Mouse (Mus musculus) c-Kit-negative CD71-positive TER-119-positive erythroid progenitor cells, embryonic 14.5 days (primary cell): ENCODE measurements around the gene Sfxn5.

Experiments used
- DNase-seq: peaks from one replicate; pipeline ENCODE4 v3.0.0-alpha.2; 2013; ENCODE audit warnings: low read depth, low spot score

Gene Sfxn5

DNA sequence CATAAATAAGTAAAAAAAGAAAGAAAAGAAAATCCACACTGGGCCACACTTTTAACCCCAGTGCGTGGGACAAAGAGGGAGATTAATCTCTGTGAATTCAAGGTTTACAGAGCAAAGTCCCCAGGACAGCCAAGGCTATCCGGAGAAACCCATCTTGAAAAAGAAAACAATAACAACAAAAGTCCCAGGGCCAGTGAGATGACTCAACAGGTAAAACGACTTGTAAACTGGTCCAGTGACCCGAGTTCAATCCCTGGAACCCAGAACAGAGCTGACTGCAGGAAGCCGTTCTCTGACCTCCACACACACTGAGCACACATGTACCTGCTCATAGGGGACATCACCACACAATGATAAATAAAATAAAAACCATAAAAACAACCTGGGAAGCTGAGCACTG, 31.2 kb upstream of the Sfxn5 start:
- DNase-seq, result no peak

- no peak for DNase-seq
These were observed 30.7 kb upstream of the Sfxn5 start for GRCm38 (mm10) chr6:85363906-85364260.

GRCm38 (mm10) chr6:85363231-85363905, 30.1 kb upstream of the Sfxn5 start:
- no peak for DNase-seq

DNA sequence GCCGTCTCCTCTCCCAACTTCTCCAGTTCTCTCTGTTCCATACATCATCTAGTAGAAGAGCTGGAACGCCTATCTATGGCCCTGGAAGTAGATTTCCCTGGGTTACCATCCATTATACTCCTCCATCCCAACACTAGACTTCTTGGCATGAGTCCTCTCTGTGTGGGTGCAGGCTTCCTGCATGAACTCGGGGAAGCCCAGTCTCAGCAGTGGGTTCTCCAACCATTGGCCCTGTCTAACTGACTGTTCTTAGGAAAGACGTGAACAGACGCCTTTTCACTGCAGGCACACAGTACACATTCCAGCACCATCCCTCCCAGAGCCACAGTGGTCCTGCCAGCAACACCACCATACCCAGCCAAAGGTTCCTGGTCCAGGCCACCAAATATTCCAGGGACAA, 29.4 kb upstream of the Sfxn5 start:
- no peak for DNase-seq

DNA sequence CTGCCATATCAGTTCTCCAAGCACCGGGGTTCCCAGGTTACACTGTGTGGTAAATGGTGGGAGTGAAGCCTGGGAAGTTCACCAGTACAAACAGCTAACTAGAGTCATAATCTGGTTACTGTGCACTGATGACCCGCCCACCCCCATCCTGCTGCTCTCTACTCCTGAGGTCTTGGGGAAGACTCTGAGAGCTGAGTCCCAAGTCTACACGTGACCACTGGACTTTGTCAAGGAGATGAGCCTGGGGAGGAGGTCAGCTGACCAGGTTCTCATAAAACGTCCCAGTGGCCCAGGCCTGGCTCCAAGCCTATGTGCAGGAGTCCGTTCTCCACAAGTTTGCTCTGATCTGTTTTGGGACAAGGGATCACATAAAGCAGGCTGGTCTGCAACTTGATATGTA, 27.1 kb upstream of the Sfxn5 start:
- no peak for DNase-seq

DNA sequence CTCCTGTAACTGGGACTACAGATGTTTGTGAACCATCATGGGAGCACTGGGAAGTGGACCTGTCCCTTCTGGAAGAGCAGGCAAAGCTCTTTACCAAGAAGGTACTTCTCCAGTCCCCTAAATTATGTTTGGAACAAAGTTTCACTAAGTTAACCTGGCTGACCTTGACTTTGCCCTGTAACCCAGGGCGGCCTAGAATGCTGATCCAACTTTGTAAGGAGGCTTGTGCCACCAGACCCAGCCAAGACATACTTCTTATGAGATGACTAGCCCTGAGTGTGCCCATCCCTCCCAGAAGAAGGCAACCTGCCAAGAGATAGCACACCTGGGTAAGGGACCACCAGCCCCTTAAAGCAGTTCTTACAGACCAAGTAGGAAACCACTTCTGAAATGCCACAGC, 25.7 kb upstream of the Sfxn5 start:
- DNase-seq, result no peak

DNA sequence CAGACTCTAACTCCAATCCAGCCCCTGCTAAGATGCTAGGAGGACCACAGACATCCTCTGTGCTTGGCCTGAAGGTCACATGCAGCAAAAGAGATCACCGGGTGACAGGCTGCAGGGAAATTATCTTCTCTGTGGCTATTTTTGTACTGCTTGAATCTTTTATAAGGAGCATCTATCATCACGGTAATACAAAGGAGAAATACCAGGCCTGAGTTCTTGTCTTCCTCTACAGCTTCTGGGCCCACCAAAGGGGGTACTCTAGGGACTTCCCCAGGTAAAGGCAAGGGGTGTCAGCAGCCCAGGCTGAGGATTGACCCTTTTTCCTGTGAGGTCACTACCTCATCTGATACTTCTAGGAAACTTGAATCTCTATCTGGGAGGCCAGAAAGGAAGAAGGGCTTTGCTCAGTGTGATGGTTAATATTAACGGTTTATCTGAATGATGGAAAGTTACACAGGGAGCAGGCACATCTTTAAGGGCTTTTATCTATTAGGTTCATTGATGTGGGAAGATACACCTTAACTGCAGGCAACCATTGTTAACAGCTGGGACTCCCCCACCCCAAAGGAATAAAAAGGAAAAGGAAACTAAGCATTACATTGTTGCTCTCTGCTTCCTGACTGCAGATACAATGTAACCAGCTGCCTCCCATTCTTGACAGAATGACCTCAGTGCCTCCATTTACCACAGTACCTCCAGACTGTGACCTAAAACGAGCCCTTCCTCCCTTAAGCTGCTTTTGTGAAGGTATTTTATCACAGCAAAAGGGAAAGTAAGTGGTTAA, 23.7 kb upstream of the Sfxn5 start:
- DNase-seq, result no peak

GRCm38 (mm10) chr6:85355753-85356152, 22.5 kb upstream of the Sfxn5 start:
- DNase-seq, result no peak

GRCm38 (mm10) chr6:85354709-85355108, 21.5 kb upstream of the Sfxn5 start:
- DNase-seq, result no peak

DNA sequence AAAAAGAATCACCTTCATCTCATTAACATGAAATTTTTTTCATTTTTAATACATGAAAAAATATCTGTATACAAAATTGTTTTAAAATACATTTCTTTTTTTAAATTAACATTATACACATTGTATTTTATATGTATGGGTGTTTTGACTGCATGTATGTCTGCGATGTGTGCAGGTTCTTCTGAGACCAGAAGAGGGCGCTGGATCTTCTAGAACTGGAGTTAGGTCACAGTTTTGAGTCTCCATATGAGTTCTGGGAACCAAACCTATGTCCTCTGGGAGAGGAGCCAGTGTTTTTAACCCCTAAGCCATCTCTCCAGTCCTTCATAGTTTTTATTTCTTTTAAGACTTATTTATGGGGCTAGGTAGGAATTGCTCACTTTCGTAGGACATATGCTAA, 20.5 kb upstream of the Sfxn5 start:
- DNase-seq, result no peak

- DNase-seq, result no peak
These were observed 16.9 kb upstream of the Sfxn5 start for GRCm38 (mm10) chr6:85350157-85350556.

GRCm38 (mm10) chr6:85349246-85349645, 16.0 kb upstream of the Sfxn5 start:
- DNase-seq, result no peak

DNA sequence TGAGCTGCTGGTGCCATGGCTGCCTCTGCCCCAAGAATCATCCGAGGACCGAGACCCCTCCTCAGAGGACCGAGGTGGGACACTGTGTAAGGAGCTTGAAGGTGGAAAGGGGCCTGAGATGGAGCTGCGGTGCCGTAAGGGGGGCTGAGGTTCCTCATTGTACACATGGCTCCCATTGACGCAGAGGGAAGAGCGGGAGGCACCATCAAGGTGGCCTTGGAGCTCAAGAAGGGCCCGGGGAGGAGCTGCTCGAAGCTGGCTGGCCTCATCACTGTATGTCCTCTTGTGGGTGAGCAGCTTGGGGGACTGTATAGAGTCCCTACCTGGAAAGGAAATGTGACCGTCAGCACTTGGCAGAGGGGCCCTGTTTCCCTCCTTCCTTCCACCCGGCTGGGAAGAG, 14.9 kb upstream of the Sfxn5 start:
- DNase-seq, result no peak

- DNase-seq, result peak; percentile 52
These were observed 12.9 kb upstream of the Sfxn5 start for GRCm38 (mm10) chr6:85346028-85346634.

- no peak for DNase-seq
These were observed 11.7 kb upstream of the Sfxn5 start for GRCm38 (mm10) chr6:85344929-85345328.

DNA sequence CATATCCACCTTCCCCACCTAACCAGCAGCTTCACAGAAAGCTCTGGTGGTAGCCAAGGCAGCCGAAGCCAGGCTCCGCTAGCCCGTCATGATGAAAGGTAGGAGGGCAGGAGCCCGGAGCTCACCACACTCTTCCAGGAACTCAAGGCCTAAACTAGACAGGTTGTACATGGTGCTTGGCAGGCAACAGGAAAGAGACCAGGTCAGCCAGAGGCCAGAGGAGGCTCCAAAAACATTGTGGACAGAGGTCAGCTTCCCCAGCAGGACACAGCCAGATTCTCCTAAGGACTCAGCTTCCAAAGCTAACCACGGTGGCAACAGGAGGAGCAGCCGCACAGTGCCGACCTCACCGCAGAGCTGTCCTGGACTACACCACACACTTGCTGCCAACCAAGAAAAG, 9.8 kb upstream of the Sfxn5 start:
- no peak for DNase-seq

DNA sequence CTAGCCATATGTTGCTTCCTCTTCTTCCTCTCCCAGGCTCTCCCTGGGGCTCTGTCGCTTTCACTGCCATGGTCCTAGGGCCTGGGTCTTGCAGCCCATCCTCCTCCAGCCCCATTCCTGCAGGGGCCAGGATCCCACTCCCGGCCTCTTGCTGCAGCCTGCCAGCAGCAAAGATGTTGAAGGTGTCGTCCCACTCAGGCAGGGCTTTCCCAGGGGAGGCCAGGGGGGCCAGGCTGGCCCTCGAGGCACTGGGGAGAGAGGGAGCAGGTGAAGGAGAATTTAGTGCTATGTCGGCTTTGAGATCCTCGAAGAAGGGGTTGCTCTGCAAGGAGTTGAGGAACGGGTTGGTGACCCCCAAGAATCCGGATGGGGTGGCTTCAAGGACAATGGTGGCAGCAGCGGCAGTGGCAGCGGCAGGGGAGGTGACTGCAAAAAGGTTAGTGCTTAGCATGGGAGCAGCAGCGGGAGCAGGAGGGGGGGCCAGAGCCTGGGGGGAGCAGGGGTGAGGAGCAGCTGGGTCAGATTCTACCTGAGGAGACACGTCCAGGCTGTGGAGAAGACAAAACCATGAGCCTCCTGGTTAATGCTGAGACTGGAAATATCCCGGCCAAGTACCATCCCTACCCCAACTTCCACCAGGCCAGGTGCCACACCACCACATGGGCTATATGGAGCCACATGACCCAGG, 8.7 kb upstream of the Sfxn5 start:
- no peak for DNase-seq

DNA sequence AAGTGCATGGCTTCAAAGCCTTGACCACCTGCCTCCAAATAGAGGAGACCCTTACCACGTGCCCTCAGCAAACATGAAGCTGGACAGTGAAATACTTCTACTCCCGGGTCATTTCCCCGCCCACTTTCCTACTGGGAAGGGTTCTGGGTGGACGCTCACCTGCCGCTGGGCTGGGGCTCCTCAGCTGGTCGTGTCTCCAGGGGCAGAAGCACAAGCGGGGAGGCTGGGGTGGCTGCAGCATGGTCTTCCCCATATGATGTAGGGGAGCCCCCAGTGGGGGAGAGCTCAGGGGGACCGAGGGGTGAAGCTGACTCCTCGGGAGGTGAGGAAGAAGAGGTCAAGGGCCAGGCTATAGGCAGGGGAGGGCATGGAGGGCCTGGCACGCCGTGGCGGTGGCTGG, 7.0 kb upstream of the Sfxn5 start:
- DNase-seq, result no peak

GRCm38 (mm10) chr6:85339273-85339901, 6.2 kb upstream of the Sfxn5 start:
- DNase-seq, result no peak

DNA sequence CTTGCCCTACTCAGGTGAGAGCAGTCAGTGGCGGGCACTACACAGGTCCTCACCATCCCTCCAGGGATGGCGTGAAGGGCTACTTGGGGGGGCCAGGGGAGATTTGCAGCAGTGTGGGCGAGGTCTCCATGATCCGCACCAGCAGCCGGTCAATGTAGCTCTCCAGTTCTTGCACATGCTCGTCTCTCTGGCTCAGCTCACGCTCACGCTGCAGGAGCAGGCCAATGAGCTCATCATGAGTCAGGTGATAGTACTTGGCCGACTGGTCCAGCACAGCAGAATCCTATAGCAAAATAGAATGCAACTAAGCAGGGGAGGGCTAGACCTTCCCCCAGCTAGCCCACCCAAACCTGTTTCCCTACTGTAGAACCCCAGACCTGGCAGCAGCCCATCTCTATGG, 3.7 kb upstream of the Sfxn5 start:
- DNase-seq, result no peak

DNA sequence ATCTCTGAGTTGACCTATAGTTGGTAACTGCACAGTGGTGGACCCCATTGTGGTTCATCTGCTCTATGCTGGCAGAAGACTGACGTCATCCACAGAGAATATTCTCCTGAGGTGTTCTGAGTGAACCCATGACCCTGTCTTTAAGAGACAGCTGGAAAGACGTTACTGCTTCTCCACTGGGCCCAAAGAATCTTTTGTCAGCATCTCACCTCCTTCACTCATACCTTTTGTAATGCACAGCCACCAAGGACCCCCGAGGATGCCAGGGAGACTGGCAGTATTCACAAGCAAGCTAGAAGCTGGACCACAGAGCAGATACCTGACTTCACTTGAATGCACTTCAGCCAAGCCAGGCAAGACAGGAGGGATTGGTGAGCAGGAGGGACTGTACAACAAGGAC, 2.1 kb upstream of the Sfxn5 start:
- DNase-seq, result no peak

GRCm38 (mm10) chr6:85334851-85335250, 1.6 kb upstream of the Sfxn5 start:
- DNase-seq, result no peak
